Mouse (Mus musculus) right cerebral cortex, postnatal 14 days (tissue): Measurements from ENCODE around the gene Ajm1.
A peak's percentile ranks its signal among the peaks of the same experiment; 100 is the strongest.

Experiments
- DNase-seq: peaks from one replicate; pipeline ENCODE4 v3.0.0; 2022

The Ajm1 gene

DNA sequence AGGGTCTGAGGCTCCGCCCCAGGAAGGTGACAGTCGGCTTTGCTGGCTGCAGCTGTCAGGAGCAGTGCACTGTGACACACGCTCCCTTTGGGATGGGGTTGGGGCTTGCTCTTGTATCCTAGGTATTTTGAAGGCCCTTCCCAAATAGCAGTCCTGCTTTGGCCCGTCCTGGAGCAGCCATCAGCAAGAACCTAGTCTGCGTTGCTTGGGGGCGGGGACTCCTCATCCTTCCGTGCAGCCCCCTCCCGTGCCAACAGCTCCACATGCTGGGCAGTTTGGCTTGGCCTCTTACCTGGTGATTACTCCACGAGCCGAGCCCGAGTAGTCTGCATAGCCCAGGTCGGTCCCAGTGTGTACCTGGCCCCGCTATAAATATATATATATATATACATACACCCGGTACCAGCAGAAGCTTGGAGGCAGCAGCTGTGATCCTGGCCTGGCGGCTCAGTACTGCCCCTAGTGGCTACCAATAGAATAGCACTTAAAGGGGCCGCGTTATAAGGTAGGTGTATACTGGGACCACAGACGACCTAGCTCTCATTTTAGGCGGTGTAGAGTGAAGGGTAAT lies at the start of gene Ajm1:
Ajm1 (minus strand) TSS at position 464 of the 571 bp plus-strand sequence.
- peak; percentile 51 for DNase-seq

DNA sequence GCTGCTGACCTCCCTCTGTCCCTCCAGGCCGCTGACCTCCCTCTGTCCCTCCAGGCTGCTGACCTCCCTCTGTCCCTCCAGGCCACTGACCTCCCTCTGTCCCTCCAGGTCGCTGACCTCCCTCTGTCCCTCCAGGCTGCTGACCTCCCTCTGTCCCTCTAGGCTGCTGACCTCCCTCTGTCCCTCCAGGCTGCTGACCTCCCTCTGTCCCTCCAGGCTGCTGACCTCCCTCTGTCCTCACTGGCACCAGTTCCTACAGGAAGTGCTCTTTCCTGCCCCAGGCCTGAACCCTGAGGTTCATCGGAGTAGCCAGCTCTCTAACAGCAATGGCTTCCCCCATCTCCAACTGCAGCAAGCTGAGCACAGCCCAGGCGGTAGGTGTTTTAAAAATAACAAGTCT lies 47.2 kb upstream of the Ajm1 start:
- DNase-seq, result no peak

DNA sequence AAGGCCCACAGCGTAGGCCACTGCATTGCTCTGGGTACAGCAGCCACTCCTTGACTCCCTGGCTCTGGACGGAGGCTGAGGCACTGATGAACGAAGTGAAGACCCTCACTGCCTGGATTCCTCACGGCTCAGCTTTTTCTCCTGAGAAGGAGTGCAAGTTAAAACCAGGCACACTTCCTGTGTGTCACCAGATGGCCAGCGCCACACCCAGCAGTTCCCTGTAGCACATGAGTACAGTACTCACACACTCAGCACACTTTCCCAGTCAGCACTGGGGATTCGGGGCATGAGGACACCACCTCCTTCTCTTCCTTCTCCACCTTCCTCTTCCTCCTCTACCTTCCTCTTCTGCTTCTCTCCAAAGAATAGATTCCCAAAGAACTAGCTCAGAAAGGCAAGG lies 46.3 kb upstream of the Ajm1 start, which contains the start of gene Fcna:
Fcna (minus strand) TSS at position 220 of the 400 bp plus-strand sequence.
- DNase-seq, result no peak

DNA sequence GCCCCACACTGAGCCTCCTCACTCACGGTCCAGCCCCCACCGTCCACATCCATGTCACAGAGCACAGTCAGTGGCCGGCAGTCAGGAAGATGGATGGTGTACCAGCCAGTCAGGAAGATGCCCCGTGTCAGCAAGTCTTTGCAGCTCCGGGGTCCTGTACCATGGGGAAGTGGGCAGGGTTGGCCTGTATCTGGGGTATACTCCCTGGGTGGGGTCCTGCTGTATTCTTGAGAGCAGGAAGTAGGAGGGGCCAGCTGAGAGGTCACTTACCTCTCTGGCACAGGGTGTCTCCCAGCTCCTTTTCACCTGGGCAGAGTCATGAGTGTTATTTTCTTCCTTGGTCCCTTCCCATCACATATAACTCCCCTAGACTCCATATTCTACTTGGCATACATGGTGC lies 44.4 kb upstream of the Ajm1 start:
- DNase-seq, result no peak

DNA sequence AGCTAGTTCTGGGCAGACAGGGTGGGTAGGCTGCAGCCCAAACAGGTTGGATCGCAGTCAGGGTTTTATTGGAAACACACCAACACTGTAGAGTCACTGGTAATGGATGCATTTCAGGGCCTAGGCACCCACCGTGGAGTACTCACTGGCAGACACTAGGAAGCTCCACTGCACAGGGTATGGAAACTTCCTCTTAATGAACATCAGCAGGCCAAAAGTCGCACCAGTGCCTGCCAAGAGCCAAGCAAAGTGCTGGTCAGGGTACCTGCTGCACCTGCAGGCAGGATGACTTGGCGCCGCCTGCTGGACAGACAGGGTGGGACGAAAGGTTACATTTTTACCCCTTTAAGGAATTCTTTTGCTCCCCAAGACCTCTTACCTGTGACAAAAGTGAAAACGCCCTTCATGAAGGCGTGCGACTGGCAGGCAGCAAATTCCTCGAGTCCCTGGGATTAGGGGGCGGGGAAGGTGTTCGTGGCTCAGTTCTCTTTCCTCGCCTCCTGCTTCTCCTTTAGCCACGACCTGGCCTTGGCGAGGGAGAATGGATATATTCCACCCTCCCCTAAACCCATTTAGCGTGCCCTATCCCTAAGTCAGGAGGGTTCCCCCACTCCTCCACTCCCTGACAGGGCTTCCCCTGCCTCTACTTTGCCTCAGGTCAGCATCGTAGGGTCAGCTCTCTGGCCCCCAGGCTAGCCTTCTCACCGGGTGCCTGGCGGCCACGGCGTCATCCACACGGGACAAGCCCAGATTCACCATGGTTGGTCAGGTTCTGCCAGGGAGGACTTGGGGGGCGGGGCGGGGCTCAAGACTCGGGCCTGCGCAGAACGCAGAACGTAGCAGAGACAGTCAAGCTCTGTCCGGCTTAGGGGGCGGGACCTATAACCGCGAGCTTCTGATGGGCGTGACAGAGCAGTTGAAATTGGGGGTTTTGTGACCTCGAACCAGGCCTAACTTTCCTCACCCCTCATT lies 40.0 kb upstream of the Ajm1 start, which contains the start of gene Tmem141:
Tmem141 (minus strand) TSS at position 777 of the 972 bp plus-strand sequence.
- DNase-seq, result peak; percentile 86

DNA sequence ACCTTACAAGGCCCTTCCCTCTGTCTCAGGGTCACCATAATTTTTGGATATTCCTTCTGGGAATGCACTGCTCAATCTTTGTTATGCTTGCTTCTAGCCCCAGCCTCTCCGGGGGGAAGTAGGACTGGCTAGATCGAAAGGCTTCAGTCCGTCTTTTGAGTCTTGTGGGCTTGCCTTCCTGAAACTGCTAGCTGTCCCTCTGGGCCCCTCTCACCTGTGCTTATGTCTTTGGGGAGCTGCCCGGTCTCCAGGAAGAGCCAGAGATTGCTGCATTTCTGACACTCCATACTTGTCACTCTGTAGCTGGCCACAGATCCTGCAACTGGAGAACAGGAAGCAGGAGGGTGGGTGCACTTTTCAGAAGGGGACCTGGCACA lies 39.3 kb upstream of the Ajm1 start:
- no peak for DNase-seq

DNA sequence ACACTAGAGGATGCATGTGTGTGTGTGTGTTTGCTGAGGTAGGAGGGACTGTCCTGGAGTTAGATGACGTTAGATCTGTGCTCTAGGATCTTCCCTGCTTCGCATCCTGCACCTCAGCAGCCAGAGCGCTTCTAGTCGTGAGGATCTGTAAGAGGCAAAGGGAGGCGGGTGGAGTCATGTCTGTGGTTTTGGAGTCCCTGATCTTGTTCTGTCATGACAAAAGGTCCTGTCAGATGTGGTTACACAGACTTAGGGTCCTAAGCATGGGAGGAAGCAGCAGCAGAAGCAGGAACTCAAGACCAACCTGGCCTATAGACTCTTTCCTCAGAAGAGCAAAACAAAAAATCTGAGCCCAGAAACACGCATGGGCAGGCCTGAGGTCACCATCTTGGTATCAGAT lies 38.8 kb upstream of the Ajm1 start:
- no peak for DNase-seq

DNA sequence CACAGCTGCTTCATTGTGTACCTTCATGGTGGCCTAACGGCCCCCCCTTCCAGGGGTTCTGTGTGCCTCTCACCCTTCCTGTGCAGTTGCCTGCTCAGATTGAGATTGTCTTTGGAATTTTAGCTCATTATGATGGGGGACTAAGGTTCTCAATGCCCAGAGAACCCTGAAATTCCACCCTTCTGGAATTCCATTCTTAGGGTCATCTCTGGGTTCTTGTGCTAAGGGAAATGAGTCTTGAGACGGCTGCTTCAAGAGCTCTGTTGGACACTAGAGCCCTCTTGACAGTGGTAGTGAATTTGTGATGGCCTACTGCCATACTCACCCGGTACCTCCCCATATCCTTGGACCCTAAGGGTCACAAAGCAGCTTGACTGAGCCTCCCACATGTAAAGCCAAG lies 36.0 kb upstream of the Ajm1 start, which contains the start of gene Ccdc183:
Ccdc183 (minus strand) TSS at position 101 of the 400 bp plus-strand sequence.
- no peak for DNase-seq

DNA sequence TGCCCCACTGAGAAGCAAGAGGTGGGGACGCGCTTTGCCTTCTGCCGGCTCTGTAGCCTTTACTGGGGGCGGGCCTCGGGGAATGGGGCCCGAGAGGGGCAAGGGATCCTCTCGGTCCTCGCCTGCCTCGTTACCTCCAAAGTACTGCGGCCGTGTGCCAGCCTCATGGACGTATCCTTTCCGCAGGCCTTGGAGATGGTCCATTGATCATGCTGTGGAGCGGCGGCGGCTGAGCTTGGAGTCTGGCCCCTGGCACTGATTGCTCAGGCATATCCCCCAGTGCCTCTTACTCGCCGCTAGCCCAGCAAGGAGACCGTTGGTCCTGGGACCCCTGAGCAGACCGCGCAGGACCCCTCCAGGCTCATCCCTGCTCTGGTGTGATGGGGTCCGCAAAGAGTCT lies 34.8 kb upstream of the Ajm1 start:
- no peak for DNase-seq

DNA sequence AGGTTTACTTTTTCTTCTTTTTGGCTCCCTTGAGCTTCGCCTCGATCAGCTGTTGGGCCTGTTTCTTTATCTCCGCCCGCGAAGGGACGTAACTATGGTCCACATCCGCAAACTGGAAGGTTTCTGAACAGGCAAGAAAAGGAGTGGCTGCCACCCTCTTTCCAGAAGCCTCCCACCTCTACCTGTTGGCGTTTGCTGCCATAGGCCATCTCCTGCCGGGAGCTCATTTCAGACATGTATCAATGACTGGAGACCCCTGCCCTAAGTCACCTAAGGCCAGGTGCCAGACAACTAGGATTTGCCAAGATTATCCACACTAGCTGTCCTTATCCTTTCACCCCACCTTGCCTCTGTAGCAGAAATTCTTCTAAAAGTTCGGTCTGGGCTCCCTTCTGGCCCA lies 27.1 kb upstream of the Ajm1 start:
- DNase-seq, result no peak

DNA sequence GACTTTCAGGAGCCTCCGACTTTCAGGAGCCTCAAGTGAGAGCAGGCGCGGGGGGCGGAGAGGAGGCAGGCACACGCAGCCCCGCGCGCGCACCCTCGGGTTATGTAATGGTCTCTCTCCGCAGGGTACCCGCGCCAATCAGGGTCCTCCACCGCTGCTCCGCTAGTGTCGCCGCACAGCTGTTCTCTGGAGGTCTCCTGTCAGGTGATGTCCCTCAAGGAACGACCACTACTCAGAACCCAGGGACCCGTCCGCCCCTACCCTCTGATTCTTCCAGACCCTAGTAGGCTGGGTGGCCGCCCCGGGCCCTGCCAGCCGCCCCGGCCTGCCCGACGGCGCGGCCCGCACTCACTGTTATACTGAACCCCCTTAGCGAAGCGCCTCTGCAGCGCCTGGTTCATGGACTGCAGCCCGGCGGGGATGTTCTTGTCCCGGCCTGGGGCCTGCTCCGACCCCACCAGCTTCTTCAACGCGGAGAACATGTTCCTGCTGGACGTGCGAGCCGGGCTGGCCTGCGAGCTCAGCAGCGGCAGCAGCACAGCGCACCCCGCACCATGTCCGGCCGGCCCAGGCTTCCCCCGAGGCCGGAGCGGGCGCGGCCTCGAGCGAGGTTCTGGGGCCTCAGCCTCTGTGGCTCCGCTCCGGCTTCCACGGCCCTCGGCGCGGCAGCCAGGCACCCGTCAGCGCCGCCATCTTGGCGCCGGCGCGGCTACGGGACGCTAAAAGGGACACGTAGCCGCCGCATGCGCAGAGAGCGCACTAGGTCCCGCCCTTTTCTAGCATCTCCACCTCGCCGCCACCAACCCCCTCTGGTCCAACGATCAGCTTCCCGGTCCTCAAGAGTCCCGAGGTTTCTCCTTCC lies 26.4 kb upstream of the Ajm1 start, which contains the start of gene Rabl6:
Rabl6 (minus strand) TSS at position 761 of the 862 bp plus-strand sequence.
- DNase-seq, result peak; percentile 91

DNA sequence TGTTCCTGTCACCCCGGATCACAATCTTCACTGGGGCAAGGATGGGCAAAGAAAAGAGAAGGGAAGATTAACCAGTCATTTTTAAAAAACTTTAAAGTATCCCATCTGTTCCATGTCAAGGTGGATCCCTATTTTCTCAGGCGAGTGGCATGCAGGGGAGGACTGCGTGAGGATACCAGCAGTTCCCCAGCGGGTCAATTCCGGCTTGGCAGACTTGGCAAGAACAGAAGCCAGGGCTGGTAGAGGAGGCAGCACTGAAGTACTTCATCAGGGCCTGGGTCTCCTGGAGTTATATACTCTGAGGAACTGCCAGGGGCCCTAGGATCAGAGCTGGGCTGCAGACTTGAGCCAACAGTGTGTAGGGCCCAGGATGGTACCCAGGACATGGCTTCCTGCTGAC lies 21.0 kb upstream of the Ajm1 start:
- no peak for DNase-seq

DNA sequence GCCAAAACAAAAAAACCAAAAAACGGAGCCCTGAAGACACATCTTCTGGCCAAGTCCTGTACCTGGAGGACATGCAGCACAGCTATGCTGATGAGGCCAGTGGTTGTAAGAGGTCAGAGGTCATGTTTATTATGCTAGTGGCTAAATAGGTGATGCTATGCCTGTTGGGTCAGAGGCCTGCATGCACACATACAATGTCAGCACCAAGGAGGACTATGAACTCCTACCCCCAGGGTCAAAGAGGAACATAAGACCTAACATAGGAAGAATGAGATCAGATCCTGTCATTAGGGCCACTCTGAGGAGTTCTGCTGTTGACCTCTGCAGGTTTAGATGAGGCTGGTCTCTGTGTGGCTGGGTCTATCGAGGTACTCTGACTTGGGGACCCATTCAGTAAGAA lies 18.5 kb upstream of the Ajm1 start:
- no peak for DNase-seq

DNA sequence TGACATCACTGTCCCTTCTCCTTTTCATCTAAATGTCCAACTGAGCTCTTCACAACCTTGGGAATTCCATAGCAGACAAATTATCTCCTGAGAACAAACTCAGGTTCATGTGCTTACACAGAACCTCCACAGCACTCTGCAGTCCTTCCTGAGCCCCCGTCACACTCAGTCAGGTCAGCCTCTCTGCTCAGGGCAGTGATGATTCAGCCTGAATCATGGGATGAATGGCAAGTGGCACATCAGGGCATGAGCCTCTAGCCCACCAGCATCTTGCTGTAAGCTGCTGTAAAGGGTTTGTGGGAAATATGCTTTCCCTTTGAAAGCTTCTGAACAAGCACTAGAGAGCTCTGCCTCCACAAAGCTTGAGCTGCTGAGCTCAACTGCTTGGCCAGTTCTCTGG lies 17.2 kb upstream of the Ajm1 start:
- no peak for DNase-seq

DNA sequence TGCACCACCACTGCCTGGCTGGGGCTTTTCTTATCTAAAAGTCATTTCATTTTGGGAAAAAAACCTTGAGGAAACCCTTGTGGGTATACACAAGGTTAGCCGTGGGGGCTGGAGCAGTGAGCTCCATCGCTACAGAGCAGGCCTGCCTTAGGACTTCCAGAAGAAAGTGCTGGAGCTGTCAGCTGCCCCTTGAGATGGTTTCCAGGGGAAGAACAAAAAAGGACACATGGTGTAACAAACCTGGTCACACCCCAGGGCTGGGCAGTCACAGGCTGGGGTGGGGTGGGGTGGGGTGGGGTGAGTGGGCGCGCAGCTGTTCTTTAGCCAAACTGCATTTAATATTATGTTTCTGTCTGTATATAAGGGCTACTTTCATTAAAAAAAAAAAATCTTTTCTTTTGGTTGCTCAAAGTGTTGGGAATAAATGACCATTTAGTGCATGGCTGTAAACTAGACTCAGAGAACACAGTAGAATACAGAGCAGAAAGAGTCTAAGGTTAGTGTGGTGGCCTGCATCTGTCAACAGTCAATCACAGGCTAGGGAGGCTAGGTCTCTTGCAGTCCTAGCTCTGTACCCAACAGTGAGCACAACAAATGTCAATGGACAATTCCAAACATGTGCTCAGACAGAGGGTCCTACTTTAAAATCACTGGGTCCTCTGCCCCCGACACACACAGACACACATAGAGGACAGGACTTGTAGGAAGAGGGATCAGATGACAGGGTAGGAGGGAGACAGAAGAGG lies 15.4 kb upstream of the Ajm1 start:
- no peak for DNase-seq

DNA sequence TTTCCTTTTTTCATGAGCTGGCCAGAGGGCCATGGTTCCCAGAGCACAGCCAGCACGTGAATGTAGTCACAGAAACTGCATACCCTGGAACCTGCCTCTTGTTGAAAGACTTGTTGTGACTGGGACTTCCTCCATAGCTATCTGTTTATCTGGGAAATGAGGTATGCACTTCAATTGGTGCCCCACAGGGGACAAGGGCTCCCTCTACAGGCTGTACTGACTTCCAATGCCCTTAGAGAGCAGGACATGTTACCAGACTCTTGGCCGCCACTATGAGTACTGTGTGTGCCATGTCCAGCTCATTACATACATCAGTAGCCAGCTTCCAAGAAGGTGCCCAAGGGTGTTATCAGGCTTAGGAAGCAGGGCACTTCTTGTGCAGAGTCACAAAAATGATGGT lies 10.3 kb upstream of the Ajm1 start:
- DNase-seq, result peak; percentile 32

DNA sequence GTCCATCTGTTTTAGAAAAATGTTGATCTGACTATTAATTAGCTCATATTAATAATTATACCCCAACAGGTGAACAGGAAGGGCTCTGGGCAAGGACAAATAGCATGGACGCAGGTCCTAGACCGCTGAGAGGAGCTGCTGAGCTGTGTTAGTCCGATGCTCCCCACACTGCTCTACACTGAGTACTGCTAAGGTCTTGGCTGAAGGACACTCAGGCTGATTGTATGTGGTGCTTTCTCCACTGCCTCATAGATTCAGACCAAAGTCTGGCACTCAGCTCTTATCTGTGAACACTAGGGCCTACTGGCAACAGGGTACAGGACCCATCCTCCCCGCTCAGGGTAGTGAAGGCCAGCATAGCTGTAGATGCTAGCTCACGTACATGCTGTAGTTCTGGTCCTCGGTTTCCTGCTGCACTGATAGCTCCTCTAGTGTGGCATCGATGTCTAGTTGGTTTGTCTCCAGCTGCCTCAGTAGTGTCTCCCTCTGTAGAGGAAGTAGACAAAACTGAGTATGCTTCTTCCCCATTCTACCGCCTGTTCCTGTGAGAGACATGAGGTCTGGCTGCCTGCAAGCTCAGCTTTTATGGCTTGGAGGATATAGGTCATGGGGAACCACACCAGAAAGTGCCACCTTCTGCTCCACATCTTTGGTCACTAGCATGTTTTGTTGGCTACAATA lies 6.8 kb upstream of the Ajm1 start:
- peak; percentile 6 for DNase-seq

DNA sequence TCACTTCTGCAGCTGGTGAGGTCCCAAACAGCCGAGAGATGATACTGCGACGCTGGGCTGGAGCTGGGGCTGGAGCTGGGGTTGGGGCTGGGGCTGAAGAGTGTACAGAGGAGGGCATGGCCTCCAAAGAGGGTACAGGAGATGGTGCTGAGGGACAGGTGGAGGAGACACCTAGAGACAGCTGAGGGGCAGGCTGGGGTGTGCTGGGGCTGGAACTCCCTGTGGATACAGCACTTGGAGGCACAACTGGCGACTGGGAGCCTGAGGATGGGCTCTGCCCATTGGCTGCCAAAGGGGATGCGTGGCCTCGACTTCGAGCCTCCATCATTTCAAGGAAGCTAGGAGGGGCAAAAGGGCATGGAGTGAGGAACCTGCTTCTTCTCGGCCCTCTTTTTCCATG lies 5.7 kb upstream of the Ajm1 start:
- peak; percentile 4 for DNase-seq

DNA sequence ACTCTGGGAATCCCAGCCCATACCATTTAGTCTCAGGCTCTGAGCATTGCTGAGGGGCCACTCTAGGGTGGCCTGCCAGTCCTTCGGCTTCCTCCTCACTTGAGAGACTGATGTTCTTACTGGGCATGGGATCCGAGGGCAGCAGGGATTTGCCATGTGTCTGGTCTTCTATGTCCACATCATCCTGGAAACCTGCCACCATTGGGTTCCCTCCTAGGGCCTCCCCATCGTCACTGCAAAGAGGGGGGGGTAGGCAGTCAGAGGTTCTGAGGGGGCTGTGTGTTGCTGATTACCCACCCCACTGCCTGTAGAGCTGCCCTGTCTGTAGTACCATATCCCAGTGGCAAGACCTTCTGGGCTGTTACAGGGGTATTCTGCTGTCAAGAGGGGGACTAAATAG lies 4.0 kb upstream of the Ajm1 start:
- peak; percentile 16 for DNase-seq

DNA sequence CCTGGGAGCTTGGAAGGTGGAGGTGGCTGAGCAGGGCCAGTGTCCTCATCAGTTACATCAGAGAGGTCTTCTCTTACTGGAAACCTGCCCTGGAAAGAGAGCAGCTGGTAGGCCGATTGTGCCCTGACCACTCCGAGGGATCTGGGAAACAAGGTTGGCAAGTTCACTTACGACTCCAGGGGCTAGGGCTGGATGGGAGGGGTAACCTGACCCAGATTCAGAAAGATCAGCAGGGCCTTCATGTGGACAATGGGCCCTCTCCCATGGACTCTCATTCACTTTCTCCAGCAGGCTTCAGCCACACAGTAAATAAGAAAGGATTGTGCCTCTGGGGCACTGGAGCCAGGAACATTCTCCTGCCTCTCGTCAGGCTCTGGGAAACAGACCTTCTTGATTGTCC lies 3.3 kb upstream of the Ajm1 start:
- DNase-seq, result no peak

DNA sequence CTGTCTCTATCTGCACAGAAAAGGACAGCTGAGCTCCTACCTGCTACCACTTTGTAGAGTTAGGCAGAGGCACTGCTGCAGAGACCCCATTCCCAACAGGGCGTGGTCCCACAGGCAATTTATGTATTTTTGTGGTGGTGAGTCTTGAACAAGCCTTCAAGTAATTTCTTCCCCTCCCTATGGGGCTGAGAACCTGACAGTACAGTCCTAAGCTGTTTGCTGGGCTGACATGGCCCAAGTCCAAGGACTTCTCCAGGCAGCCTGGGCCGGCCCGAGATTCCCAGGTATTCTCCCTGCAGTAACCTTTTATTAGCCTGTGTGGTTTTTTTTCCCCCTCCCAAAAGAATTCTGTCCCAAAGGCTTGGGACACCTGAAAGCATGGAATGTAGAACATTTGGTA lies 2.6 kb upstream of the Ajm1 start:
- DNase-seq, result no peak

DNA sequence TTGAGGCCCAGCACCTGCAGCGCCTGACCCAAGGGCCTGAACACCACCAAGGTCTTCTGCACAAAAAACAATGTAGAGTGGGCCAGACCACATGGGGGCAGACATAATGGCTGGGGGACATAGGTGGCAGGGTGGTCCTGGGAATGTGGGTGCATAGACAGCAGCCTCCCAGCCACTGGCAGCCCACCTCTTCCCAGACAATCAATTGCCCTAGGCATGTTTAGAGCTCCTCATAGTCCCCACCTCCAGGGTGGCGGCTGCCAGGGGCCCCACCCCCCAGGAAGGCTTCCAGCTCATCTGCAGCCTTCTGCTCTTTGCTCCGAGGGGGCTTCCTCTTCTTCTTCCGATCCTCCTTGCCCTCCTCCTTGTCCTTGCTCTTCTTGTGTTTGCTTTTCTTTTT lies 2.0 kb upstream of the Ajm1 start:
- peak; percentile 15 for DNase-seq
